Mouse (Mus musculus): ENCODE results near the gene Scml4. TPM values are rescaled to one million over a fixed set of nuclear protein-coding genes. Genes with fewer than 3 reads are reported as not detected.
A peak's percentile ranks its signal among the peaks of the same experiment; 100 is the strongest.

Gene Scml4
- total RNA-seq, 2 experiments from 2014 or later, result 3.3 to 4.4 TPM

GRCm38 (mm10) chr10:42988627-42989026, 128.5 kb downstream of the Scml4 start:
- DNase-seq (ENCODE audit: low spot score in 2 of 2), result no peak

- peak in 1 of 2 experiments; percentile 65 for DNase-seq (ENCODE audit: low spot score in 2 of 2)
These were observed 129.7 kb downstream of the Scml4 start for GRCm38 (mm10) chr10:42989910-42990309.

- no peak for DNase-seq (ENCODE audit: low spot score in 2 of 2)
These were observed 130.8 kb downstream of the Scml4 start for GRCm38 (mm10) chr10:42991018-42991417.

GRCm38 (mm10) chr10:42994331-42994782, 134.2 kb downstream of the Scml4 start:
- DNase-seq (ENCODE audit: low spot score in 2 of 2), result peak in 1 of 2 experiments; percentile 43

GRCm38 (mm10) chr10:42995484-42995895, 135.3 kb downstream of the Scml4 start:
- DNase-seq (ENCODE audit: low spot score in 2 of 2), result no peak

GRCm38 (mm10) chr10:42997278-42997677, 137.1 kb downstream of the Scml4 start:
- no peak for DNase-seq (ENCODE audit: low spot score in 2 of 2)

- no peak for DNase-seq (ENCODE audit: low spot score in 2 of 2)
These were observed 139.2 kb downstream of the Scml4 start for GRCm38 (mm10) chr10:42999324-42999723.

- no peak for DNase-seq (ENCODE audit: low spot score in 2 of 2)
These were observed 141.3 kb downstream of the Scml4 start for GRCm38 (mm10) chr10:43001433-43001832.

- no peak for DNase-seq (ENCODE audit: low spot score in 2 of 2)
These were observed 142.0 kb downstream of the Scml4 start for GRCm38 (mm10) chr10:43002066-43002678.

GRCm38 (mm10) chr10:43002721-43003465, 142.7 kb downstream of the Scml4 start:
- DNase-seq (ENCODE audit: low spot score in 2 of 2), result no peak

GRCm38 (mm10) chr10:43003466-43003757, 143.2 kb downstream of the Scml4 start:
- DNase-seq (ENCODE audit: low spot score in 2 of 2), result no peak

- DNase-seq (ENCODE audit: low spot score in 2 of 2), result no peak
These were observed 144.1 kb downstream of the Scml4 start for GRCm38 (mm10) chr10:43004174-43004734.

- no peak for DNase-seq (ENCODE audit: low spot score in 2 of 2)
These were observed 144.9 kb downstream of the Scml4 start for GRCm38 (mm10) chr10:43005031-43005430.

- no peak for DNase-seq (ENCODE audit: low spot score in 2 of 2)
These were observed 145.5 kb downstream of the Scml4 start for GRCm38 (mm10) chr10:43005677-43006076.

- peak in 1 of 2 experiments; percentile 37 for DNase-seq (ENCODE audit: low spot score in 2 of 2)
These were observed 146.4 kb downstream of the Scml4 start for GRCm38 (mm10) chr10:43006534-43006933.

GRCm38 (mm10) chr10:43008116-43008515, 147.9 kb downstream of the Scml4 start:
- no peak for DNase-seq (ENCODE audit: low spot score in 2 of 2)

Other genes starting within 250 kb of the Scml4 start
- gene Sec63, start 98.9 kb upstream of the Scml4 start, total RNA-seq (2021), result 10 to 100 TPM; 44.8 to 51.1 TPM

Measured in layer of hippocampus, adult 18-20 months (tissue).